Mouse (Mus musculus) CH12.LX (cell line): Measurements from ENCODE around the gene Gm364. TPM values are rescaled to one million over a fixed set of nuclear protein-coding genes. Genes with fewer than 3 reads are reported as not detected.

Source experiments
- DNase-seq: peaks from one replicate; pipeline ENCODE4 v3.0.0-alpha.2; 2013; ENCODE audit errors: extremely low read depth
- H3K27ac ChIP-seq: 2 replicates; pipeline ENCODE4 v1.5.1; 2012; ENCODE audit warnings: low read depth, mild to moderate bottlenecking, control low read depth, moderate library complexity; ENCODE audit not compliant: insufficient read depth
- H3K27me3 ChIP-seq: replicated peaks from 2 replicates; pipeline ENCODE3; 2012; ENCODE audit warnings: inconsistent platforms
- H3K36me3 ChIP-seq, 2 experiments: replicated peaks in 1 of 2; 2 replicates each; pipeline versions ENCODE3 to v1.6.1; 2012; ENCODE audit warnings: inconsistent platforms in 1 of 2, low read length in 1 of 2, mild to moderate bottlenecking in 1 of 2, mixed read lengths in 1 of 2, moderate library complexity in 1 of 2; ENCODE audit not compliant: control insufficient read depth in 1 of 2, insufficient read depth in 1 of 2
- H3K4me1 ChIP-seq, 2 experiments: 2 replicates each; pipeline ENCODE4 v1.6.1; 2012; ENCODE audit warnings: inconsistent platforms in 1 of 2, moderate library complexity in 1 of 2; ENCODE audit not compliant: insufficient read depth in 2 of 2, control insufficient read depth in 1 of 2
- H3K4me2 ChIP-seq: 2 replicates; pipeline ENCODE4 v1.6.1; 2012; ENCODE audit warnings: low read depth, mild to moderate bottlenecking, control low read depth; ENCODE audit not compliant: poor library complexity, insufficient read depth, severe bottlenecking
- H3K4me3 ChIP-seq, 3 experiments: fragments of 150-350 bp in 1 of 3; sonication (generic) in 1 of 3; replicated peaks in 1 of 3; 2 replicates each; pipeline versions ENCODE3 to v1.5.1; 2011 to 2012; ENCODE audit warnings: low read depth in 2 of 3, low read length in 2 of 3, mild to moderate bottlenecking in 2 of 3, moderate library complexity in 2 of 3, control low read depth in 1 of 3, improper control_type of control experiment in 1 of 3, inconsistent platforms in 1 of 3, mixed read lengths in 1 of 3; ENCODE audit not compliant: poor library complexity in 1 of 3
- H3K79me2 ChIP-seq: replicated peaks from 2 replicates; pipeline ENCODE4 v1.6.1; 2012; ENCODE audit warnings: mild to moderate bottlenecking, moderate library complexity; ENCODE audit not compliant: control insufficient read depth, poor library complexity, insufficient read depth, severe bottlenecking; ENCODE audit errors: extremely low read depth
- H3K9ac ChIP-seq: 2 replicates; pipeline ENCODE4 v1.6.1; 2012; ENCODE audit warnings: low read depth, mild to moderate bottlenecking, control low read depth, moderate library complexity; ENCODE audit not compliant: insufficient read depth
- H3K9me3 ChIP-seq: replicated peaks from 2 replicates; pipeline ENCODE3; 2012; ENCODE audit warnings: low read length, inconsistent platforms, mixed read lengths
- BHLHE40 ChIP-seq: IDR thresholded peaks from 2 replicates; pipeline ENCODE4 v1.6.1; 2011; ENCODE audit warnings: mild to moderate bottlenecking, low read depth, low read length, improper control_type of control experiment
- CTCF ChIP-seq, 2 experiments: IDR thresholded peaks in 1 of 2; conservative IDR thresholded peaks in 1 of 2; 2 replicates each; pipeline ENCODE4 v1.5.1; 2011 to 2012; ENCODE audit warnings: low read depth in 2 of 2, low read length in 2 of 2, improper control_type of control experiment in 1 of 2, inconsistent platforms in 1 of 2, mild to moderate bottlenecking in 1 of 2, moderate library complexity in 1 of 2
- ELF1 ChIP-seq: IDR thresholded peaks from 2 replicates; pipeline ENCODE4 v1.6.1; 2014; ENCODE audit warnings: low read depth, mild to moderate bottlenecking, inconsistent platforms, low read length, improper control_type of control experiment
- EP300 ChIP-seq: IDR thresholded peaks from 2 replicates; pipeline ENCODE4 v1.6.1; 2011; ENCODE audit warnings: low read length, improper control_type of control experiment
- ETS1 ChIP-seq: conservative IDR thresholded peaks from 2 replicates; pipeline ENCODE4 v1.6.1; 2012; ENCODE audit warnings: low read depth, mild to moderate bottlenecking, inconsistent platforms, low read length, improper control_type of control experiment, moderate library complexity
- GABPA ChIP-seq: IDR thresholded peaks from 2 replicates; pipeline ENCODE4 v1.6.1; 2012; ENCODE audit warnings: low read depth, low read length, improper control_type of control experiment, inconsistent platforms; ENCODE audit not compliant: insufficient replicate concordance
- HCFC1 ChIP-seq: IDR thresholded peaks from 2 replicates; pipeline ENCODE4 v1.6.1; 2012; ENCODE audit warnings: low read depth, mild to moderate bottlenecking, inconsistent platforms, low read length, improper control_type of control experiment
- JUND ChIP-seq: conservative IDR thresholded peaks from 2 replicates; pipeline ENCODE4 v1.6.1; 2011; ENCODE audit warnings: low read depth, low read length, improper control_type of control experiment
- MAFK ChIP-seq: IDR thresholded peaks from 2 replicates; pipeline ENCODE4 v1.6.1; 2011; ENCODE audit warnings: low read length, improper control_type of control experiment; ENCODE audit not compliant: insufficient replicate concordance
- MAX ChIP-seq: IDR thresholded peaks from 2 replicates; pipeline ENCODE4 v1.6.1; 2011; ENCODE audit warnings: low read length, improper control_type of control experiment
- MAZ ChIP-seq: IDR thresholded peaks from 2 replicates; pipeline ENCODE4 v1.6.1; 2012; ENCODE audit warnings: low read depth, mild to moderate bottlenecking, inconsistent platforms, low read length, improper control_type of control experiment, moderate library complexity
- MYC ChIP-seq: IDR thresholded peaks from 2 replicates; pipeline ENCODE4 v1.6.1; 2011; ENCODE audit warnings: low read depth, mild to moderate bottlenecking, improper control_type of control experiment, low read length
- NELFE ChIP-seq: IDR thresholded peaks from 2 replicates; pipeline ENCODE4 v1.6.1; 2011; ENCODE audit warnings: low read depth, low read length, improper control_type of control experiment
- NRF1 ChIP-seq: IDR thresholded peaks from 2 replicates; pipeline ENCODE4 v1.6.1; 2014; ENCODE audit warnings: low read depth, mild to moderate bottlenecking, inconsistent platforms, low read length, improper control_type of control experiment, moderate library complexity
- POLR2A ChIP-seq: IDR thresholded peaks from 2 replicates; pipeline ENCODE4 v1.6.1; 2011; ENCODE audit warnings: low read depth, mild to moderate bottlenecking, improper control_type of control experiment, low read length
- POLR2AphosphoS2 ChIP-seq: IDR thresholded peaks from 2 replicates; pipeline ENCODE4 v1.6.1; 2011; ENCODE audit warnings: low read depth, low read length, improper control_type of control experiment
- RAD21 ChIP-seq: IDR thresholded peaks from 2 replicates; pipeline ENCODE4 v1.6.1; 2011; ENCODE audit warnings: low read depth, mild to moderate bottlenecking, low read length, improper control_type of control experiment, moderate library complexity
- RCOR1 ChIP-seq: conservative IDR thresholded peaks from 2 replicates; pipeline ENCODE4 v1.6.1; 2012; ENCODE audit warnings: low read depth, mild to moderate bottlenecking, inconsistent platforms, low read length, improper control_type of control experiment
- SIN3A ChIP-seq: IDR thresholded peaks from 2 replicates; pipeline ENCODE4 v1.6.1; 2012; ENCODE audit warnings: low read length, improper control_type of control experiment, inconsistent platforms
- TCF12 ChIP-seq: IDR thresholded peaks from 2 replicates; pipeline ENCODE4 v1.6.1; 2014; ENCODE audit warnings: low read depth, mild to moderate bottlenecking, inconsistent platforms, low read length, improper control_type of control experiment
- UBTF ChIP-seq: IDR thresholded peaks from 2 replicates; pipeline ENCODE4 v1.6.1; 2012; ENCODE audit warnings: low read depth, mild to moderate bottlenecking, inconsistent platforms, low read length, improper control_type of control experiment, moderate library complexity
- USF1 ChIP-seq: IDR thresholded peaks from 2 replicates; pipeline ENCODE4 v1.6.1; 2014; ENCODE audit warnings: low read depth, mild to moderate bottlenecking, inconsistent platforms, low read length, improper control_type of control experiment
- USF2 ChIP-seq: conservative IDR thresholded peaks from 2 replicates; pipeline ENCODE4 v1.6.1; 2011; ENCODE audit warnings: low read depth, low read length, improper control_type of control experiment
- ZC3H11A ChIP-seq: IDR thresholded peaks from 2 replicates; pipeline ENCODE4 v1.6.1; 2012; ENCODE audit warnings: low read depth, mild to moderate bottlenecking, inconsistent platforms, low read length, improper control_type of control experiment
- ZNF384 ChIP-seq: IDR thresholded peaks from 2 replicates; pipeline ENCODE4 v1.6.1; 2012; ENCODE audit warnings: low read depth, low read length, improper control_type of control experiment, inconsistent platforms
- dilution Hi-C: fragments of 300-500 bp; cut with MboI; formaldehyde crosslinking; loops from 2 replicates; pipeline ENCODE4 v1.14.3; 2020; ENCODE audit warnings: low sequenced_read_pairs; ENCODE audit not compliant: extremely low pct_unique_long_range_greater_than_20kb, extremely low pct_ligation_motif_present
- in situ Hi-C: fragments of 300-500 bp; cut with MboI; formaldehyde crosslinking; loops from 3 replicates; pipeline ENCODE4 v1.14.3; 2019; ENCODE audit warnings: low sequenced_read_pairs, low pct_ligation_motif_present, low pct_unique_long_range_greater_than_20kb, mixed read lengths
- polyA plus RNA-seq: library from polyadenylated mRNA; unstranded; fragments of >175 nt; gene quantifications from 2 replicates; pipeline ENCODE4 v1.2.1, GENCODE M21; 2012; ENCODE audit warnings: low read depth; ENCODE audit not compliant: insufficient read length
- total RNA-seq, 2 experiments: library from RNA; depleted of rRNA; stranded (reverse); fragments of 300-350 nt in 1 of 2; fragments of >200 nt in 1 of 2; gene quantifications; 2 replicates each; pipeline ENCODE4 v1.2.3; 2012 to 2014

Gm364 gene
- total and polyA plus RNA-seq, 3 experiments = not detected

DNA sequence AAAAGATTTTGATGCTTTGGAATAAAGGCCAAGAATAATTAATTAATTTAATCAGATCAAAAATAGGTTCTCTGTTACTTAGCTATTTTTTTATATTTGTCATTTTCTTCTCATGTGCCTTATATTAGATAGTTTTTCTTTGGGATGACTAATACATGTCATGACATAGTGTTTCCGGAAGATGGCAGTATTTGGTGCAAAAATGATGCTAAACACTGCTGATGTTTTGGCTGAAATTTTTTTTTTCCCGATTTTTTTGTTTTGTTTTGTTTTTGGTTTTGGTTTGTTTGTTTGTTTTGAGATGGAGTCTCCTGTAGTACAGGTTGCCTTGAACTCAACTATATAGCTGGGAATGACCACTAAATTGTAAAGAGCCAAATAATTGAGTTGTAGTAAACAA is 22.7 kb downstream of the Gm364 start (continued):
- TF ChIP-seq MYC (no peak), ETS1 (no peak), ZC3H11A (no peak)
- TF ChIP-seq, all 38 proteins: peak for 4

DNA sequence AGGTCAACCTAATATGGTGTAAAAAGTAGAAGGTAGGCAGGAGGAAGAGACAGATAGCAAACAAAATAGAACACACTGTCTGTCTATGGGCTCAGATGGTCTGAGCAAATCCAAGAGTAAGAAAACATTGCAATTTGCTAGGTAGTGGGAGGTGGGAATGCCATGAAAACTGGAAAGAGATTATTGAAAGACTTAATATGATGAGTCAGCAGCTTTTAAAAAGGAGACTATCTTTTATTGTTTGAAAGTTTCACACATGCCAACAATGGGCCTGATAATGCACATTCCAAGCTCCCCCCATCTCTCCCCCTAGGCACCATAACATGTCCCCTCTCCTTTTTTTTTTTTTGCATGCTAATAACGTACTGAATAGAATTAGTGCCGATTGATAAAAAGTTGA is 24.9 kb downstream of the Gm364 start:
- Histone ChIP-seq H3K4me2 (no peak overlapping the region), H3K4me3 (no peak overlapping the region), H3K9ac (no peak overlapping the region), H3K79me2 (no peaks in the 10 kb centered on the region), H3K4me1 (no peaks in the 10 kb centered on the region), H3K27ac (no peak overlapping the region), H3K27me3 (no peaks in the 10 kb centered on the region), H3K36me3 (no peaks in the 10 kb centered on the region), H3K9me3 (no peaks in the 10 kb centered on the region)
- peak; percentile 80 for TF ChIP-seq MAFK
- TF ChIP-seq USF1 = no peak
- no peak for DNase-seq
- dilution Hi-C loops = no loop called here
- in situ Hi-C loops = loop anchor here (25.0 kb wide), 1 partner anchor 228 kb away; no protein-coding TSS in a partner anchor

DNA sequence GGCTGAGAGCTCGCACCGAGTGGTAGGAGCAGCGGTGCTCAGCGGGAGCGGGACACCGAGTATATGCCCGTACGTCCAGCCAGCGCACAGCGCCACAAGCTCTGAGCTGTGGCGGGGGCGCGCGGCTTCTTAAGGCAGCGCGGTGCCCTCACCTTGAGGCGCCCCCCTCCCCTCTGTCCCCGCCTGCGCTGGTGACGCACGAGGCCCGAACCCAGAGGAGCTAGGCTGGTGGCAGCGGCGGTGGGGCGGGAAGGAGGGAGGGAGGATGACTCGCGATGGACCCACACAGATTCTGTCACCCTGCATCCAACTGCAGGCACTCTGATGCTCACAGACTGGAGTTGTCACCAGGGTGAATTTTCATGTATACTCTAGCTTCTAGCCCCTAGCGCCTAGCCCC is 94.7 kb downstream of the Gm364 start, which contains the start of gene Gpr101:
Gene Gpr101 (minus strand): TSS at position 124 of the 400 bp plus-strand sequence.
- in situ Hi-C loops (no loop called here), dilution Hi-C loops (no loop called here)
- TF ChIP-seq TCF12 = no peak
- TF ChIP-seq NRF1 = no peak
- TF ChIP-seq MAX = no peak
- no peak for TF ChIP-seq GABPA
- TF ChIP-seq CTCF (conservative IDR thresholded peaks at IDR 0.05 in 1 of 2, IDR thresholded peaks at IDR 0.05 in 1 of 2; ENCODE audit: low read depth in 2 of 2, low read length in 2 of 2) = no peak
- no peak for TF ChIP-seq EP300
- Histone ChIP-seq H3K9ac (no peak within 1 kb of the TSS), H3K27ac (no peak within 1 kb of the TSS), H3K36me3 (no peaks in the 10 kb centered on the region), H3K9me3 (no peaks in the 10 kb centered on the region), H3K4me1 (no peaks in the 10 kb centered on the region), H3K4me2 (no peak within 1 kb of the TSS), H3K79me2 (no peaks in the 10 kb centered on the region), H3K27me3 (no peaks in the 10 kb centered on the region), H3K4me3 (no peak within 1 kb of the TSS)
- no peak for DNase-seq

DNA sequence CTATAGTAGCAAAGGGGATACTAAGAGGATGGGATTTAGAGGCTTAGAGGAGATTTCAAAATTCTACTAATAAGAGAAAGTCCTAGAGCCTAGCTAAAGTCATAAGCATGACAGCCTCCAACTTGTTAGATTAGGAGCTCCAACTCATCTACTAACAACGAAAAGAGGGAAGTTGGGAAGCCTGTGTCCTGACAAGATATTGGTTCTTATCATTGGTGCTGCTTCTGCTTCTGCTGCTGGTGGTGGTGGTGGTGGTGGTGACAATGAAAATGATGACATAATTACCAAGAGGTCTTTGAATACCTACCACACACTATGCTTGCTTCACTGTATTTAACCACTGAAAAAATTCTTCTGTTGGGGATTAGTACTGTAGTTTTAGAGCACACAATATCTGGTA is 97.3 kb downstream of the Gm364 start:
- Histone ChIP-seq H3K4me3 (no peak overlapping the region), H3K36me3 (no peaks in the 10 kb centered on the region), H3K79me2 (no peaks in the 10 kb centered on the region), H3K9ac (no peak overlapping the region), H3K4me1 (no peaks in the 10 kb centered on the region), H3K4me2 (no peak overlapping the region), H3K9me3 (no peaks in the 10 kb centered on the region), H3K27me3 (no peaks in the 10 kb centered on the region), H3K27ac (no peak overlapping the region)
- in situ Hi-C loops = no loop called here
- no peak for DNase-seq
- dilution Hi-C loops = no loop called here
- TF ChIP-seq JUND (no peak), POLR2A (no peak), BHLHE40 (no peak), USF2 (no peak), RCOR1 (no peak), NELFE (no peak), ZC3H11A (no peak), CTCF (conservative IDR thresholded peaks at IDR 0.05 in 1 of 2, IDR thresholded peaks at IDR 0.05 in 1 of 2; ENCODE audit: low read depth in 2 of 2, low read length in 2 of 2) (no peak), RAD21 (no peak), POLR2AphosphoS2 (no peak), HCFC1 (no peak), ZNF384 (no peak), SIN3A (no peak), TCF12 (no peak), GABPA (no peak), ELF1 (no peak), UBTF (no peak), MAZ (no peak)
